Mouse (Mus musculus): ENCODE results near the gene Wwc1.

- no peak for TF ChIP-seq POLR2A (IDR thresholded peaks at IDR 0.05; ENCODE audit: extremely low read depth, insufficient read depth, low read length)
- TF ChIP-seq CTCF (IDR thresholded peaks at IDR 0.05; ENCODE audit: low read depth, low read length), result no peak
Measured at GRCm38 (mm10) chr11:35827714-35828113, 152.6 kb downstream of the Wwc1 start.

Data from liver, adult 2 months (tissue).